Mouse (Mus musculus): ENCODE data around the gene Nectin1.

The Nectin1 gene

GRCm38 (mm10) chr9:43743647-43744137 lies at the start of gene Nectin1:
Gene Nectin1, plus strand, starts transcription at chr9:43743984.
- peak; percentile 86 to 87 for DNase-seq (ENCODE audit: low spot score in 2 of 2)

DNA sequence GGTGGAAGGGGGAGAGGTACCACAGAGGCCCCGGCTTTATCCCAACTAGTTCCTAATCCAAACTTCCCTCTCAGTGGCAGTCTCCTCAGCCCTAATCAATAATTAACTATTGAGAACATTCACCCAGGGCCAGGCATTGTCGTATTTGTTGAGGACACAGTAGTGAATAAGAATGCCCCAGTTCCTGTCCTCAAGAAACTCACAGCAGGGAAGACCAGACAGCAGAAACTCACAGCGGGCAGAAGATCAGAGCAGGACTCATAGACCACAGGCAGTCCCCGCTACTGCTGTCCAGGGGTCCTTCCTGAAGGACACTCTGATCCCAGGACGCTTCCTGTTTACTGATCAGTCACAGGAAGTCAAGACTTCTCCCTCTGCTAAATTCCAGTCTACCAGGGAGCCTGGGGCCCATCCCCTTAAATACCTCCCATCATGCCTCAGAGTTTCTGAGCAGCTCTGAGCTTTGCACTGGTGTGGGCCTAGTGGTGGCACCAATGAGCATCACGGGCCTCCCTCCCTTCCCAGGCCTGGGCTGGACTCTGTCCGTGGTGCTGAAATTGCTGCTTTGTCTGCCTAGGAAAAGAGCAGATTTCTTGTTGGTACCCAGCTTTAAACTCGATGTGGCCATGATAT lies 45.6 kb upstream of the Nectin1 start:
- no peak for DNase-seq (ENCODE audit: low spot score in 2 of 2)

DNA sequence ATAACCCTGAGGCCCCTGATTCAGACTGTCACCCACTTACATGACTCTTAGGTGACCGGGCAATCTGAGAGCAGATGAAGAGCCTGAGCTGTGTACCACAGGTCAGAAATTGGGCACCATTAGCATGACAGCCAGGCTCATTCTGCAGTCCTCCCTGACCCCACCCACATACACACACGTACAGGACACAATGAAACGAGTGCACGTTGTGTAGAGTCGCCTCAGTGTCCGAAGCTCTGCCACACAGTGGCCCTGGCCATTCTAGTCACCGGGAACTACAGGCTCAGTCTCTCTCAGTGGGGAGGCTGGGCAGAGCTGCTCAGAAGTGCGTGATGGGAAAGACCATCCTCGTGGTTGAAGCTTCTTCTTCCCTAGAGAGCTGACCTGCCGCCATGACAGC lies 44.9 kb upstream of the Nectin1 start:
- no peak for DNase-seq (ENCODE audit: low spot score in 2 of 2)

GRCm38 (mm10) chr9:43699417-43700225 lies 44.2 kb upstream of the Nectin1 start:
- DNase-seq (ENCODE audit: low spot score in 2 of 2): no peak

DNA sequence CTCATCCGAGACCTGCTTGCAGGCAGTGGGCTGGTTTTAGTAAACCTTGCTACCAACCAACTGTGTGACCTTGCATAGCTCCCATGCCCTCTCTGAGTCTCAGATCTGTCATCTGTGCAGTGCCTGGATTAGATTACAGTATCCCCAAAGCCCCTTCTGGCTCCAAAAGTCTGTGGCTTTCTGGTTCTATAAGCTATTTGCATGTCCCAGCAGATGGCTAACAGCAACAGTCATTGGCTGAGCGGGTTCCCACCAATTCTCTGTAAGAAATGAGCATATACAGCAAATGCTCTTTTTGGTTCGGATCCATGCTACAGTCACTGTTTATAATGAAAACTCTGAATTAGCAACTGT lies 43.6 kb upstream of the Nectin1 start:
- no peak for DNase-seq (ENCODE audit: low spot score in 2 of 2)

DNA sequence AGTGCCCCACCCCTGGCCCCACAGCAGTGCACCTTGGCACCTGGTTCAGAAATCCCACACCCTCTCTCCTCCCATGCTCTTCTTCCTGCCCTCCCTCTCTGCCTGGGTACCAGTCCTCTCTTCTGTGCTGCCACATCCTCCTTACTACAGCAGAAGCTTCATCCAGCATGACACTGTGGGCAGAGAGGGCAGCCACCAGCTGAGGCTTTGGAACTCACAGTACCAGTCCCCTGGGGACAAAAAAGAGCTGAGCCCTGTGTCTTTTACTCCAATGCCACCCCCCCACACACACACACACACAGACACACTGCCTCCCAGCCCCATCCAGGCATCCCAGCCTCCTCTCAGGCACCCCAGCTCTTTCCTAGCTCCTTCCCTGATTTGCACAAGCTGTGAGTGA lies 42.0 kb upstream of the Nectin1 start:
- no peak for DNase-seq (ENCODE audit: low spot score in 2 of 2)

GRCm38 (mm10) chr9:43707571-43707970 lies 36.2 kb upstream of the Nectin1 start:
- DNase-seq (ENCODE audit: low spot score in 2 of 2): no peak

DNA sequence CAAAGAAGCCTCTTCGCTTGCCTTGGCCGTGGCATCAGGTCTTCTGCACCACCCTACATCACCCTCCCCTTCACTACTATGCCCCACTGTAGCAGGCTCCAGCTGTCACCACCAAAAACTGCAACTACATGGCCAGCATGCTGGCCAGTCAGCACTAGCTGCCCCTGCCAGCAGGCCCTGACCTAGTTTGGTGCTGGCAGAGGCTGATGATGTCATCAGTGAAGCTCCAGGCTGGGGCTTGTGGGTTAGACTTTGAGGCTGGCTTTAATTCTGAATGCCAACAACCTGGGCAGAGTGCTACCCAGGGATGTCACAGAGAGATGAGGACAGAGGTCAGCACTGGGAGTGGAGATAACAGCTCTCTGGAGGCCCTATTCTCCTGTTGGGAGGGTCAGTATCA lies 35.1 kb upstream of the Nectin1 start:
- no peak for DNase-seq (ENCODE audit: low spot score in 2 of 2)

GRCm38 (mm10) chr9:43713432-43713831 lies 30.4 kb upstream of the Nectin1 start:
- no peak for DNase-seq (ENCODE audit: low spot score in 2 of 2)

DNA sequence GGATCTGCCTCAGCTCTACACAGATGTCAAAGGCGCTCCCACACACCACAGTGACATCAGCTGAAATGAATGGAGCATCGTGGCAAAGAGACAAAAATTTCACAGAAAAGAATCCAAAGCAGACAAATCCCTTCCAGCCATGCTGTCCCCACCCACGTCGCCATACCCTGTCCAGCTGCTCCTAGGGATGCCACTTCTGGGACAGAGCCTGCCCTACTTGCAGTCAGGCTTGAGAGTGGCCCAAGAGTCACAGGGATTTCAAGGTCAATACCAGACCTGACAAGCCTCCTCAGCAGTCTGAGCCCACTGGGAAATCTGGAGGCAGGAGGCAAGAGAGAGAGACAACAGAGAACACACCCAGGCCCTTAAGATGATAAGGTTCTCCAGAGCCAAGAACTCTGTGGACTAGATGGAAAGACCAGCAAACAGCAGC lies 24.4 kb upstream of the Nectin1 start:
- DNase-seq (ENCODE audit: low spot score in 2 of 2): peak; percentile 76 to 82

- peak; percentile 13 to 25 for DNase-seq (ENCODE audit: low spot score in 2 of 2)
Measured at GRCm38 (mm10) chr9:43720046-43720445, 23.7 kb upstream of the Nectin1 start.

DNA sequence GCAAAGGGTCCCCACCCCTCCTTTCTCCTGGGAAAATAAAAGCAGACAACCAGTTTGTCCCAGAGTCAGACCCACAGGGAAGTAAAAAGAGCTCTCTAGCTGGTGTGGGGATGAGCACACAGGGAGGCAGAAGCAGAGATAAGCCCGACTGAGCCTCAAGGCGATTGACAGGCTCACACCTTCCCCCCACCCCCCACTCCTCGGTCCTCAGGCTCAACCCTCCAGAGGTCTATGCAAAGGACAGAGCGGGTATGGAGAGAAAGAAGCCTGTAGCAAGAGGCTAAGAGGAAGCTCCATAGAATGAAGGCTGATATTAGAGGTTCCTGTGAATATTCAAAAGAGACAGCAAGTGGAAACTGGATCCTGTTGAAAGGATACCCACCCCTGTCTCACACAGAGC lies 19.7 kb upstream of the Nectin1 start:
- DNase-seq (ENCODE audit: low spot score in 2 of 2): no peak

DNA sequence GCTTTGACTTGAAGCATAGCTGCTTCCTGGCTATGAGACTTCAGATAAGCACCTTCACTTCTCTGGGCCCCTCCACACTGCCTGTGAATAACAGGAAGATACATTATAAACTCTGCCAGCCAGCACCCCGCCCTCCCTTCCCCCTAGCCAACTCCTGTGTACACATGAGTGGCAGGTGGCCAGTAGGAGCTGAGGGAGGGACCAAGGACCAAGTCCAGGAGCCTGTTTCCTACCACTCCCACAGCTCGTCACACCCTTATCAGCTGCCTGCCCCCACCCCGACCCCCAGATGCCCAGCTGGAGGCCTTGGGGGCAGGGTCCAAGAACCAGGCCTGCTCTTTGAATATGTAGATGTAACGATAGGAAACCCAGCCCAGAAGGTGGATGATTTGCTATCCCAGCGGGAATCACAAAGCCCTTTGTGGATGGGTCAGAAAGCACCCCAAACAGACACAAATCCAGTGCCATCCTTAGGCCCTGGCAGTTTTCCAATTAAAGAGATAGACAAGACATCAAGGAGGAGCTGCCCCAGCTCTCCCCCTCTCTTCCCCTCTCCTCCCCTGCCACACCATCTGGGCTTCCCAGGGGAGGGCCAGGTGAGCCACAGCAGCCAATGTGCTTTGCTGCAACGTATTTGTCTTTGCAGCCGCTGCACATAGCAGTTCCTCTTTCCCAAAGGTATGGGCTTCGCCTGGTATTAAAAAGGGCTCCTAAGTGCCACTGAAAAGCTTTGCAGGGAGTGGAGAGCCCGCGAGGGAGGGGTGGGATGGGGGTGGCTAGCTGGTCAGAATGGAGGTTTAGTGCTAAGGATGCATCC lies 14.1 kb upstream of the Nectin1 start:
- DNase-seq (ENCODE audit: low spot score in 2 of 2): no peak

DNA sequence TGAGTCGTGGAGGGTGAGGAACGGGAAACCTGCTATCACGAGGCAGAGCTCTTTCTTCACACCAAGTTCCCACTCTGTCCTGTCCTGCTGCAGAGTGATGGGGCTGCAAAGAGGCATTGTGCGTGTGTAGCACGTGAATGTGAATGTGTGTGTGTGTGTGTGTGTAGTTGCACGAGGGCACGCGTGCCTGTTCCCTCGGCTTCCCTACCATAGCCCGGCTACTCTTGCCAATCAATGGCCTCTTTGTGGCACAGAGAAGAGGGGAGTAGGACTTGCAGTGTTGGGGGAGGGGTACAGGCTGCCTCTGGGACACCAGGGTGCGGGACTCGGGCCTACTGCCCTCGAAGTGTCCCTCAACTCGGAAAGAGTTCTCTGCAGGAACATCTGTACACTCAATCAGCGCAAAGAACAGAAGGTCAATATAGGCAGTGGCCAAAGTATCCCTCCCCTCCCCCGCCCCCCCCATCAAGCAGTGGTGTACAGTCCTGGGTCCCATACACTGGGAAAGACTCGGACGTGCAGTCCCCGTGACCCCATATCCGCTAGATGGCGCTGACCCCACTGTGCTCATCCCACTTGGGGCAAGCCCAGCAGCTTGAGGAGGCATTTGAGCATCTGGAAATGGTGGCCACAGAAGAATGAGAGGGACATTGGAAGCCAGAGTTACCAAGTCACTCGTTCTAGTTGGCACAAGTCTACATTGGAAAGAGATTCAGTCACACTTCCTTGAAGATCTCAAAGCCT lies 13.3 kb upstream of the Nectin1 start:
- peak; percentile 39 to 48 for DNase-seq (ENCODE audit: low spot score in 2 of 2)

DNA sequence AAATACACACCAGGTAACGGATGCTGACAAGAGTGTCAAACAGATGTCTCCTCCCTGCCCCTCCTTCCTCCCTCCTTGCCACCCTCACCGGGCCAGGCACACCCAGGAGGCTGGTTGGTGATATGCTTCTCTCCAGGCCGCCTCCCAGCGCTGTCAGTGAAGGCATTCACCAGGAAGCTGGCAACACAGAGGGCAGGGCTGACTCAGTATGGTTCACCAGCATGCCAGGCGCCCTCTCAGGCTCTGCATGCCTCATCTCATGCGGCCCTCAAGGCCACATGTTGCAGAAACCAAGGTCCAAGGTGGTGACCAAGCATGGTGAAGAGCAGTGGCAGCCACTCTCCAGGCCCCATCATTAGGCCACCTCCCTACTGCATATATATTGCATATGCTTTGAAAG lies 11.9 kb upstream of the Nectin1 start:
- DNase-seq (ENCODE audit: low spot score in 2 of 2): no peak

GRCm38 (mm10) chr9:43732671-43733070 lies 11.1 kb upstream of the Nectin1 start:
- DNase-seq (ENCODE audit: low spot score in 2 of 2): no peak

DNA sequence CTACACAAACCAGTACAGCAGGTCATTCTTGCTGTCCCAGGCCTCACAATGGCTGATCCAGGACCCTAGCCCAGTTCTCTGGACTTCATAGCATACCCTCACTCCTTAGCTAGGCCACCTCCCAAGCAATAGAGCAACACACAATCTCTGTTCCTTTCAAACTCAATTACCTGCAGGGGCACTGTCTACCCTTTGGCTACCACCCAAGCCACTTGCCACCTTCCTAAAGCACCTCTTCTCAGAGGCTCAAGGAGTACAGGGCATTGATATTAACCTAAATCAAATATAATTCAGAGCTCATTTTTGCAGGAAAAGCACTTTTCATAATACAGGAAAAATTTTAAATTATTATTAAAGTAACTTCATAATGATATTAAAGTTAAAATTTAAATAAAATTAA lies 8.8 kb upstream of the Nectin1 start:
- no peak for DNase-seq (ENCODE audit: low spot score in 2 of 2)

DNA sequence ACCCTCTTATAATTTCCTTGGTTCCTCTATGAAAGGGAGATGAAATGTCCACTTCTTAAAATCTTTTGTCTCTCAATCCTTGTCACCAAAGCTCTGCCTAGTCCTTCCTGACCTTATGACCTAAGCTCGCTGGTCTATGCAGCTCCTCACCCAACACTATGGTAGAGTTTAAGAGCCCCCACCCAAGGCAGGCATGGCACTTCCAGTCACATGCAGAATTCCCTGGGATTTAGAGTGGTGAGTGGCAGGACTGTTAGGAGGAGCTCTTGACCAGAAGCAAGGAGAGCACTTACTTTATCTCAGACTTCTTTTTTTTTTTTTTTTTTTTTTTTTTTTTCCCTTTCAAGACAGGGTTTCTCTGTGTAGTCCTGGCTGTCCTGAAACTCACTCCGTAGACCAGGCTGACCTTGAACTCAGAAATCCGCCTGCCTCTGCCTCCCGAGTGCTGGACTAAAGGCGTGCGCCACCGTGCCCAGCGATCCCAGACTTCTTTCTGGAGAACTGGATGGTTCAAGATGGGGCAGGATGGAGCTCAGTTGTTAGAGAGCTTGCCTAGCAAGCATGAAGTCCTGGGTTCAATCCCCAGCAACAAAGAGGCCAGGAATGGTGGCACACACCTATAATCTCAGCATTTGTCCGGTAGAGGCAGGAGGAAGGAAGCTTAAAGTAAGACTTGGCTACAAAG lies 7.6 kb upstream of the Nectin1 start:
- no peak for DNase-seq (ENCODE audit: low spot score in 2 of 2)

GRCm38 (mm10) chr9:43737331-43737730 lies 6.5 kb upstream of the Nectin1 start:
- DNase-seq (ENCODE audit: low spot score in 2 of 2): peak; percentile 24 to 27

- no peak for DNase-seq (ENCODE audit: low spot score in 2 of 2)
Measured at GRCm38 (mm10) chr9:43737871-43738292, 5.9 kb upstream of the Nectin1 start.

DNA sequence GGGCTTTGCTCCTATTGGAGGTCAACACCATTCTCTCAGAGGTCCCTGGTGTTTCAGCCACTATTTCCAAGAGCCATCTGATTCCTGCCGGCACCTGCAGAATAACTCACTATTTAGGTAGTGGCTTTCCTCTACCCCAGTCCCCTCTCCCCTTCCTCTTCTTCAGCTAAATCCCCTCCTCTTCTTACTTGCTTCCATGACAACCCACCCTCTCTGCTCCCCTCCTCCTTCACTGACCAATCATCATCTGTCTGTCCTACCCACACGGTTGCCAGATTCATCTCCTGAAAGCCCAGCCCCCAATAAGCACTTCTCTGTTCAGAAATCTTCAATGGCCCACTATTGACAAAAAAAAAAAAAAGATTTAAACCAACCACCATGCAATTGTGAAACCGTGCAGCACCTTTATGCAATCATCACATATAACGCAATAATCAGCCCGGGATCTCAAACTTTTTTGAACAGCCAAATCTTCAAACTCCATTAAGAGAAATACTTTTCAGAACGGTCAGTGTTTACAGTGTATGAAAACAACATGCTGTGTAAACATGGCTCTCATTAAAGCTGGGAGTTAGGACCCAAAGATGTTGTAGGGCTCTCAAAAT lies 5.2 kb upstream of the Nectin1 start:
- no peak for DNase-seq (ENCODE audit: low spot score in 2 of 2)

Data from heart, adult 9 months (tissue).